Mouse (Mus musculus) stomach, postnatal 0 days (tissue): ENCODE results near the gene Fam207a. TPM values are rescaled to one million over a fixed set of nuclear protein-coding genes. Genes with fewer than 3 reads are reported as not detected.

Experiments
- ATAC-seq: fragments of 200-750 bp; cut with Nextera tagmentation; 2 replicates; pipeline ENCODE4 v1.8.0; 2017; ENCODE audit not compliant: low FRiP score, low TSS enrichment
- DNase-seq: peaks from one replicate; pipeline ENCODE4 v3.0.0-alpha.2; 2016; ENCODE audit warnings: low spot score
- H3K27ac ChIP-seq: fragments of 300-500 bp; sonication (generic); replicated peaks from 2 replicates; pipeline ENCODE4 v1.5.1; 2014; ENCODE audit warnings: mild to moderate bottlenecking, control low read depth
- H3K27me3 ChIP-seq: fragments of 300-500 bp; sonication (generic); 2 replicates; pipeline ENCODE4 v1.6.1; 2014; ENCODE audit warnings: low read length; ENCODE audit not compliant: control insufficient read depth, insufficient read depth
- H3K36me3 ChIP-seq: fragments of 300-500 bp; sonication (generic); 2 replicates; pipeline ENCODE4 v1.6.1; 2014; ENCODE audit warnings: low read length, mixed read lengths; ENCODE audit not compliant: control insufficient read depth, insufficient read depth
- H3K4me1 ChIP-seq: fragments of 300-500 bp; sonication (generic); replicated peaks from 2 replicates; pipeline ENCODE4 v1.6.1; 2014; ENCODE audit warnings: antibody characterized with exemption; ENCODE audit not compliant: control insufficient read depth, insufficient read depth
- H3K4me2 ChIP-seq: fragments of 300-500 bp; sonication (generic); replicated peaks from 2 replicates; pipeline ENCODE4 v1.6.1; 2014; ENCODE audit warnings: low read depth, mild to moderate bottlenecking, control low read depth, moderate library complexity
- H3K4me3 ChIP-seq: fragments of 300-500 bp; sonication (generic); 2 replicates; pipeline ENCODE4 v1.5.1; 2014; ENCODE audit warnings: low read depth, low read length, control low read depth
- H3K9ac ChIP-seq: fragments of 300-500 bp; sonication (generic); 2 replicates; pipeline ENCODE4 v1.6.1; 2014; ENCODE audit warnings: mild to moderate bottlenecking, low read length, control low read depth, mixed read lengths
- H3K9me3 ChIP-seq: fragments of 300-500 bp; sonication (generic); 2 replicates; pipeline ENCODE4 v1.6.1; 2016; ENCODE audit warnings: low read length; ENCODE audit not compliant: control insufficient read depth
- CTCF ChIP-seq: IDR thresholded peaks from 2 replicates; pipeline ENCODE4 v1.5.1; 2016; ENCODE audit warnings: antibody characterized with exemption, low read depth, mild to moderate bottlenecking, moderate library complexity
- EP300 ChIP-seq: optimal IDR thresholded peaks from 2 replicates; pipeline ENCODE3; 2016; ENCODE audit warnings: antibody characterized with exemption
- WGBS: fragments of 180-500 bp; shearing (Covaris S2); extraction: QIAGEN DNeasy Blood & Tissue Kit; methylation state at CpG from one replicate; pipeline ENCODE4 v1.1.7; 2014; 5-methylcytosine and 5-hydroxymethylcytosine counted together
- polyA plus RNA-seq: library from polyadenylated mRNA; unstranded; fragments of >200 nt; fragmentation: Nextera tagmentation; extraction: Ambion mirVana; gene quantifications from 2 replicates; pipeline ENCODE4 v1.2.1, GENCODE M21; 2015

The Fam207a gene
- polyA plus RNA-seq, 1 experiment from 2014 or later = 25.2 TPM

DNA sequence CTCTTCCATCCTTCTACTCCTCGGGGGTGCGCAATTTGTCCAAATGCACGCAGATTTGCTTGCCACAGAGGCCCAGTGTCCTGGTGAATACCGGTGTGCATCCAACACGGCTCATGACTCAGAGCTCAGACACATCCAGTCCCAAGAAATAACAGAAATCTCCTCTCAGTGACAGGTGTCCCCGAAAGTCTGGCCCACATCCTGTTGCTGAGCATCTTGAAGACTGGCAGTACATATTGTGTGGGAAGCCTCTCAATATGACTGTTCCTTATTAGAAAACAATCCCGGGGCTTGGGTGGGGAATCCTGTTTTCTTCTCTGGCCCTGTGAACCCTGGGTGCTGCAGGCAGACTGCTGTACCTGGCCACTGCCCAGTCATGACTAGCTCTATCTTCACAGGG, 41.0 kb upstream of the Fam207a start:
- Histone ChIP-seq H3K4me3 (no peak overlapping the region), H3K27me3 (no peaks in the 10 kb centered on the region), H3K9me3 (no peaks in the 10 kb centered on the region), H3K4me1 (no peaks in the 10 kb centered on the region), H3K4me2 (no peak overlapping the region), H3K27ac (no peak overlapping the region), H3K9ac (no peak overlapping the region), H3K36me3 (no peaks in the 10 kb centered on the region)
- ATAC-seq (no peak), DNase-seq (no peak)
- 87% methylated on average over 7 of the region's 7 CpGs for WGBS
- no peak for TF ChIP-seq EP300
- no peak for TF ChIP-seq CTCF

DNA sequence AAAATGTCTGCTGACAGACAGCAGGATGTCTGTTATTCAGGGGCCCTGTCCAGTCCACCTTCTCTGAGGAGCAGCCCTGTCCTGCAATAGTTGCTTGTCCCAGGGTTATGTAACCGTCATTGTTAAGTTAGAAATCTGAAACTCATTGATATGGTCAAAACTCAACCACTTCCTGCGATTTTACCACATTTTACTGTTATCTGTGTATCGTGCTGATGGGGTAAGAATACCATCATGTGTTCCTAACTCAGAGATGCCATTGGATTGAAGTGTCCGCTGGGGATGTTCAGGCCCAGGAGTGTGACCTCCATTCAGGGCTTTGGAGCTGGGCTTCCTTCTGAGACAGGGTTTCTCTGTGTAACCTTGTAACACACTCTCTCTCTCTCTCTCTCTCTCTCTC, 39.3 kb upstream of the Fam207a start:
- no peak for TF ChIP-seq CTCF
- TF ChIP-seq EP300 = no peak
- Histone ChIP-seq H3K36me3 (no peaks in the 10 kb centered on the region), H3K4me1 (no peaks in the 10 kb centered on the region), H3K27ac (no peak overlapping the region), H3K4me2 (no peak overlapping the region), H3K9me3 (no peaks in the 10 kb centered on the region), H3K27me3 (no peaks in the 10 kb centered on the region), H3K9ac (no peak overlapping the region), H3K4me3 (no peak overlapping the region)
- no peak for ATAC-seq
- WGBS = 87% methylated on average over 4 of the region's 4 CpGs
- no peak for DNase-seq

DNA sequence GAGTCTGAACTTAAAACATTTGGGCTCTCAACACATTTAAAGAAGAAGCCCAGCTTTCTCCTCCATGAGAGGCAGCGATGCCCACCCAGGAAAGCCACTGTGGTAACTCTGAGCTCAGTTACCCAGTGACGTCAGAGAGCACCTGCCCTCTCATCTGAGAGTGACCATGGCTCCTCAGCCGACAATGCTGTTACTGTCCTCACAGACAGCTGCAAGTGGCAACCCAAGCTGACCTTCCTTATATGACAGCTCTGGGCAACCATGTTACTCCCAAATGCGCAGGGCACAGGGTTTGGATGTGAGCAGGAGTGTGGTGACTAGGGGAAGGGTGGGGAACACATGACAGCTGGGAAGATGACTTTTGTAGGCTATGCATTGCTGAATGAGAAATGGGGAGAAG, 37.7 kb upstream of the Fam207a start:
- DNase-seq (no peak), ATAC-seq (no peak)
- TF ChIP-seq CTCF (no peak), EP300 (no peak)
- Histone ChIP-seq H3K9ac (no peak overlapping the region), H3K9me3 (no peaks in the 10 kb centered on the region), H3K4me3 (no peak overlapping the region), H3K27ac (no peak overlapping the region), H3K4me2 (no peak overlapping the region), H3K4me1 (no peaks in the 10 kb centered on the region), H3K36me3 (no peaks in the 10 kb centered on the region), H3K27me3 (no peaks in the 10 kb centered on the region)
- 75% methylated on average over 4 of the region's 4 CpGs for WGBS

DNA sequence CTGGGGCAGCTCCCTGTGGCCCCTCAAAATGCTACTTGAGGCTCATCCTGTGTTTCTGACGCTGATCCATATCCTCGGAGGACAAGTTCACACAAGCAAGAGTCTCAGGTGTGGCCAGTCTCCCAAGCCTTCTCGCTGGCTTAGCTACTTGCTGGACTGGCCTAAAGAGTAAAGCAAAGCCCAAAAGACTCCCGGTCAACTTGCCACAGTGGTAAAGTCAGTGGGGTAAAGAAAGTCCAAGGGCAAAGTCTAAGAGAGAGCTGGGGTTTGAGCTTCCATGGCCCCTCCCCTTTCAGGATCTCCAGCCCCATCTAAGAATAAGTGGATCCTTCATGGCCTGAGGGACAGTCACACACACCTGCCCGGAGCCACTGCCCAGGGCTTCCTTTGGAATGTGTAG, 36.6 kb upstream of the Fam207a start:
- TF ChIP-seq CTCF (no peak), EP300 (no peak)
- Histone ChIP-seq H3K4me2 (no peak overlapping the region), H3K36me3 (no peaks in the 10 kb centered on the region), H3K27me3 (no peaks in the 10 kb centered on the region), H3K4me1 (no peaks in the 10 kb centered on the region), H3K9ac (no peak overlapping the region), H3K27ac (no peak overlapping the region), H3K9me3 (no peaks in the 10 kb centered on the region), H3K4me3 (no peak overlapping the region)
- 69% methylated on average over 5 of the region's 5 CpGs for WGBS
- ATAC-seq (no peak), DNase-seq (no peak)

DNA sequence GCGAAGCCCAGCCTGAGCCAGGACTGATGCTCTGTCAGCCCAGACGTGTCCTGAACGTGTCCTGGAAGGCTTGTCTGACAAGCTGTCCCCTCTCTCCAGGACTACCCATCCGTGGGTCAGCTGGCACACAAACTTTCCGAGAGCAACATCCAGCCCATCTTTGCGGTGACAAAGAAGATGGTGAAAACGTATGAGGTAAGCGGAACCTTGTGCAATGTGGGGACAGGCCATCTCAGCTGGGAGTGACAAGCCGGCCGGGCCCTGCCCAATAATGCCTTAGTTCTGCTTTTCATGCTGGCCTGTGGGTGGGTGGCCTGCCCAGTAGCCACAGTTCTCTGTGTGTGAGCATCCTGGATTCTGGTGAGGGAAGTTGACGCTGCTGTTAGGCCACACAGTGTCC, 35.3 kb upstream of the Fam207a start:
- H3K27ac ChIP-seq = no peak overlapping the region
- 60% methylated on average over 11 of the region's 11 CpGs for WGBS
- no peak for TF ChIP-seq CTCF
- no peak for TF ChIP-seq EP300
- no peak overlapping the region for H3K4me2 ChIP-seq
- H3K27me3 ChIP-seq = no peaks in the 10 kb centered on the region
- no peak overlapping the region for H3K9ac ChIP-seq
- DNase-seq (no peak), ATAC-seq (0 out of 2 replicates have a peak, but pooled peaks have one; percentile 24)
- no peaks in the 10 kb centered on the region for H3K4me1 ChIP-seq
- H3K36me3 ChIP-seq = no peaks in the 10 kb centered on the region
- no peaks in the 10 kb centered on the region for H3K9me3 ChIP-seq
- H3K4me3 ChIP-seq = no peak overlapping the region

DNA sequence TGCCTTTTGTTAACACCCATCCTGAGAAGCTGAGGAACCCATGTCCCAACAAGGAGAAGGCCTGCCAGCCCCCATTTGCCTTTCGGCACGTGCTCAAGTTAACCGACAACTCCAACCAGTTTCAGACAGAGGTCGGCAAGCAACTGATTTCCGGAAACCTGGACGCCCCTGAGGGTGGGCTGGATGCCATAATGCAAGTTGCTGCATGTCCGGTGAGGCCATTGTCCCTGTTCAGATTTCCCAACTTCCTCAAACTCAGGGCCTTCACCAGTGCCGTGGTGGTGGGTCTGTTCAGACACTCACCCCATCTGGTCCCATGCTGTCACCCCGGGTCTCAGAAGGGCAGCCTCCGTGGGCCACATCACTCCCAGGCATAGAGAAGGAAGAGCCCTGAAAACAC, 33.0 kb upstream of the Fam207a start:
- H3K36me3 ChIP-seq = no peaks in the 10 kb centered on the region
- no peaks in the 10 kb centered on the region for H3K4me1 ChIP-seq
- TF ChIP-seq CTCF = no peak
- no peak for TF ChIP-seq EP300
- no peak overlapping the region for H3K27ac ChIP-seq
- no peak for DNase-seq
- H3K9me3 ChIP-seq = no peaks in the 10 kb centered on the region
- WGBS = 68% methylated on average over 10 of the region's 10 CpGs
- no peak overlapping the region for H3K4me3 ChIP-seq
- H3K4me2 ChIP-seq = no peak overlapping the region
- H3K9ac ChIP-seq = no peak overlapping the region
- ATAC-seq = no peak
- no peaks in the 10 kb centered on the region for H3K27me3 ChIP-seq
